Mouse (Mus musculus): Measurements from ENCODE around the gene Gm12216.

DNA sequence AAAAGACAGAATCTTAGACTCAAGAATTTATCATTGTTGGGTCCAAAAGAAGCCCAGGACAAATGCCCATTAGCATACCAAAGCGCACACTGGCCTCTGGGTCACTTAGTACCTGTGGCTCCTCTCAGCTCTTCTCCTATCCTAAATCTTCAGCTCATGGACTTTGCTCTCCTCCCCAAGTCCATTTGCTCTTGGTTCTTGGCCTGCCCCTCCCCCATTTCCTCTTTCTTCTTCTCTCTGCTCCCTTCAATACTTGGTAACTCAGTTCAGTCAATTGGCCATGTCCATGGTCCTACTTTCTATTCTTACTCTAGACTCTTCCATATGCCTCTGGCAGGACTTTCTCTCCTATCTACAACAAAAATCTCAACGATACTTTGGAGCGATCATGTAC lies 37.1 kb downstream of the Gm12216 start:
- TF ChIP-seq POLR2A (IDR thresholded peaks at IDR 0.05; ENCODE audit: insufficient read depth, low read length) = no peak
- TF ChIP-seq CTCF (IDR thresholded peaks at IDR 0.05; ENCODE audit: low read depth, low read length) = no peak
- no peak for TF ChIP-seq EP300 (IDR thresholded peaks at IDR 0.05; ENCODE audit: insufficient read depth, low read depth, low read length)
